Mouse (Mus musculus) hindbrain, embryonic 12.5 days (tissue): Measurements from ENCODE around the gene Gm49711. TPM values are rescaled to one million over a fixed set of nuclear protein-coding genes. Genes with fewer than 3 reads are reported as not detected.

ENCODE experiments used
- ATAC-seq: fragments of 200-750 bp; cut with Nextera tagmentation; 2 replicates; pipeline ENCODE4 v1.8.0; 2017; ENCODE audit warnings: moderate TSS enrichment; ENCODE audit not compliant: low FRiP score
- H3K27ac ChIP-seq: fragments of 300-500 bp; sonication (generic); 2 replicates; pipeline ENCODE4 v1.5.1; 2016; ENCODE audit warnings: mild to moderate bottlenecking
- H3K27me3 ChIP-seq: fragments of 300-500 bp; sonication (generic); 2 replicates; pipeline ENCODE4 v1.6.1; 2016; ENCODE audit warnings: mild to moderate bottlenecking
- H3K36me3 ChIP-seq: fragments of 300-500 bp; sonication (generic); 2 replicates; pipeline ENCODE4 v1.6.1; 2016; ENCODE audit warnings: mild to moderate bottlenecking
- H3K4me1 ChIP-seq: fragments of 300-500 bp; sonication (generic); 2 replicates; pipeline ENCODE4 v1.6.1; 2016
- H3K4me2 ChIP-seq: fragments of 300-500 bp; sonication (generic); replicated peaks from 2 replicates; pipeline ENCODE4 v1.6.1; 2016; ENCODE audit warnings: mild to moderate bottlenecking
- H3K4me3 ChIP-seq: fragments of 300-500 bp; sonication (generic); 2 replicates; pipeline ENCODE4 v1.5.1; 2016; ENCODE audit warnings: mild to moderate bottlenecking
- H3K9ac ChIP-seq: fragments of 300-500 bp; sonication (generic); 2 replicates; pipeline ENCODE4 v1.6.1; 2016; ENCODE audit warnings: mild to moderate bottlenecking, moderate library complexity
- H3K9me3 ChIP-seq: fragments of 300-500 bp; sonication (generic); replicated peaks from 2 replicates; pipeline ENCODE4 v1.6.1; 2016; ENCODE audit warnings: mild to moderate bottlenecking
- WGBS: fragments of 180-500 bp; shearing (Covaris S2); methylation state at CpG from one replicate; pipeline ENCODE4 v1.1.7; 2016; 5-methylcytosine and 5-hydroxymethylcytosine counted together
- polyA plus RNA-seq: library from polyadenylated mRNA; unstranded; fragments of >200 nt; fragmentation: Nextera tagmentation; extraction: Ambion mirVana; gene quantifications from 2 replicates; pipeline ENCODE4 v1.2.1, GENCODE M21; 2016

Gm49711 gene
- polyA plus RNA-seq, 1 experiment from 2014 or later = 0.26 TPM

DNA sequence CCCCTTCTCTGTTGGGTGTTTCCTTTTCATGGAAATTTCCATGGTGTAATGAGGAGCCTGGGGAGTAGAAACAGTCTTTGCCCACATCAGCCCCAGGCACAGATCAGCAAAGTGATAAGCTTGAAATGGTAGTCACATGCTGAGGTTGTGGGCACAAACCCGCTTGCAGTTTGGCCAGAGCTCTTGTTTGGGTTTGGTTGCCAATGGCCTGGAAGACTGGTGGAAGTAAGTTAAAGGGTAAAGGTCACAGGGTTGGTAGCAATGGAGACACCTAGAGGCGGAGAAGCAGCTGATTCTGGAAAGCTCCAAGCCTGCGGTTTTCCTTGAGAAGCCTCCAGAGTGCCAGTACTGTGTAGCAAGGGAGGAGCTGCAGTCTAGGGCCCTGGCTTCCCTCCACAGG lies 47.5 kb downstream of the Gm49711 start:
- no peak for ATAC-seq
- H3K27ac ChIP-seq = no peak overlapping the region
- no peaks in the 10 kb centered on the region for H3K36me3 ChIP-seq
- 82% methylated on average over 3 of the region's 3 CpGs for WGBS
- H3K4me1 ChIP-seq = peaks cover 12% of the 10 kb centered on the region
- H3K9me3 ChIP-seq = no peaks in the 10 kb centered on the region
- no peak overlapping the region for H3K4me2 ChIP-seq
- no peak overlapping the region for H3K4me3 ChIP-seq
- H3K9ac ChIP-seq = no peak overlapping the region
- no peaks in the 10 kb centered on the region for H3K27me3 ChIP-seq

- Histone ChIP-seq H3K27ac (no peak overlapping the region), H3K36me3 (peaks cover 6% of the 10 kb centered on the region), H3K4me2 (no peak overlapping the region), H3K4me1 (peaks cover 10% of the 10 kb centered on the region), H3K4me3 (no peak overlapping the region), H3K9me3 (no peaks in the 10 kb centered on the region), H3K9ac (no peak overlapping the region), H3K27me3 (no peaks in the 10 kb centered on the region)
- no peak for ATAC-seq
- WGBS = 88% methylated on average over 5 of the region's 5 CpGs
Measured at GRCm38 (mm10) chr16:92107346-92107745, 49.2 kb downstream of the Gm49711 start.

GRCm38 (mm10) chr16:92114706-92115241 lies 56.7 kb downstream of the Gm49711 start:
- no peak for ATAC-seq
- no peak overlapping the region for H3K9ac ChIP-seq
- no peaks in the 10 kb centered on the region for H3K27me3 ChIP-seq
- WGBS = 74% methylated on average over 5 of the region's 5 CpGs
- H3K4me1 ChIP-seq = peaks cover 38% of the 10 kb centered on the region
- no peak overlapping the region for H3K4me3 ChIP-seq
- H3K9me3 ChIP-seq = no peaks in the 10 kb centered on the region
- H3K27ac ChIP-seq = peak overlapping the region; percentile 64
- peaks cover 13% of the 10 kb centered on the region for H3K36me3 ChIP-seq
- H3K4me2 ChIP-seq = no peak overlapping the region

- 23% methylated on average over 20 of the region's 20 CpGs for WGBS
- Histone ChIP-seq H3K36me3 (peaks cover 13% of the 10 kb centered on the region), H3K4me2 (peak overlapping the region; percentile 35), H3K9ac (peak overlapping the region; percentile 2; the same call in 1 of the 2 replicates), H3K27me3 (no peaks in the 10 kb centered on the region), H3K9me3 (no peaks in the 10 kb centered on the region), H3K4me1 (peaks cover 34% of the 10 kb centered on the region), H3K4me3 (0 out of 2 replicates have a peak overlapping the region, but pooled peaks have one; percentile 1), H3K27ac (peak overlapping the region; percentile 64)
- ATAC-seq = peak; percentile 67
Measured at GRCm38 (mm10) chr16:92115611-92116421, 57.7 kb downstream of the Gm49711 start.

- Histone ChIP-seq H3K9me3 (no peaks in the 10 kb centered on the region), H3K9ac (no peak overlapping the region), H3K4me1 (peaks cover 34% of the 10 kb centered on the region), H3K36me3 (peaks cover 5% of the 10 kb centered on the region), H3K27ac (no peak overlapping the region), H3K4me2 (no peak overlapping the region), H3K4me3 (no peak overlapping the region), H3K27me3 (no peaks in the 10 kb centered on the region)
- no peak for ATAC-seq
- 72% methylated on average over 9 of the region's 9 CpGs for WGBS
Measured at GRCm38 (mm10) chr16:92117337-92118209, 59.5 kb downstream of the Gm49711 start.

DNA sequence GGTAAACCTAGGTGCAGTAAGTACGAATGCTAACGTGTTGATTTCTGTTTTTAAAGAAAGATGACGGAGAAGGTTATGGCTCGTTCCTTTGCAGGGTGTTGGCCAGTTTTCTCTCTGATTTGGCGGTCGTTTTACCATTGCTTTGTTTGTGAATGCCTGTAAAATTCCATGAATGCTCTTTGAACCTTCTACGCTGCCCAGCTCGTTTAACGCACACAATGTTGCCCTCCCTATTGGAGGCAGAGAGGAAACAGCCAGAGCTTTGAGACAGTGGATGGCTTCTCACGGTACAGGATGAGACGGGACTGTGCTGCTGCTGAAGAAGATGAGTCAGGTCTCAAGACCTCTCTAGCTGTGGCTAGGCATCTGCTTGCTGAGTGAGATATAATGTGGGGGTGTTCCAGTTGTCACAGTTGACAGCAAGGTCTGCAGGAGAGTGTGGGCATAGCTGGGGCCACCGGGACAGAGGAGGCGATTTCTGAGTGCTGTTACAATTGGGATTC lies 60.9 kb downstream of the Gm49711 start:
- Histone ChIP-seq H3K36me3 (no peaks in the 10 kb centered on the region), H3K27ac (no peak overlapping the region), H3K4me2 (no peak overlapping the region), H3K9me3 (peaks cover 3% of the 10 kb centered on the region; the same call in 1 of the 2 replicates), H3K27me3 (no peaks in the 10 kb centered on the region), H3K4me1 (peaks cover 34% of the 10 kb centered on the region), H3K4me3 (no peak overlapping the region), H3K9ac (no peak overlapping the region)
- WGBS = 61% methylated on average over 13 of the region's 13 CpGs
- ATAC-seq = no peak

DNA sequence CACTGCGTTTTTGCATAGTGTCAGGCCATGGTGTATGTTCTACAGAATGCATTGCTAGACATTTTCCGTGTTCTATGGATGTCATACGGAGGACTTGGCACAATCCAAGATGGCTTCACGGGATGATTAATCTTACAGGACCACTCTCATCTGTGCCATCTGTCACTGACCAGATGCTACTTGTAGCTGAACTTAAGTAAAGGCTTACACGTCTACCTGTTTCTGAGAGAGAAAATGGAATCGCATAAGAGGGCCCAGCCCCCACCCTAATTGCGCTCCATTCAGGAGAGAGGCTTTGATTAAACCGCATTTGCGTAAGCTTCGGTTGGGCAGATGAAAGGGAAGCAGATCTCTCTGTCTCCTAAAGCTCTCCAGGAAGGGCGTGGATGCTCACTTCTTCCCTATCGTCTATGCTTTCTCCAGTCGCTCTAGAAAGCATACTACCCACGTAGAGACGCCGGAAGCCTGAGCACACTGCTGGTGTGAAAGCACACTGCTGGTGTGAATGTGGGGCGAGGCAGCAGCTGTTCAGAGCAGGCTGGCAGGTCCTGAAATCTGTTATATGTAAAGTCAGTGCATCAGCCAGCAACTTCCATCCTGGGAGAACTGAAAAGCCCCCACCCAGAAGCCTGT lies 62.9 kb downstream of the Gm49711 start:
- no peak for ATAC-seq
- peaks cover 10% of the 10 kb centered on the region; the same call in 1 of the 2 replicates for H3K9me3 ChIP-seq
- 76% methylated on average over 17 of the region's 17 CpGs for WGBS
- no peaks in the 10 kb centered on the region for H3K27me3 ChIP-seq
- no peak overlapping the region for H3K4me3 ChIP-seq
- no peak overlapping the region for H3K9ac ChIP-seq
- H3K36me3 ChIP-seq = no peaks in the 10 kb centered on the region
- no peak overlapping the region for H3K4me2 ChIP-seq
- H3K27ac ChIP-seq = peak overlapping the region; percentile 35; the same call in 1 of the 2 replicates
- peaks cover 18% of the 10 kb centered on the region for H3K4me1 ChIP-seq

DNA sequence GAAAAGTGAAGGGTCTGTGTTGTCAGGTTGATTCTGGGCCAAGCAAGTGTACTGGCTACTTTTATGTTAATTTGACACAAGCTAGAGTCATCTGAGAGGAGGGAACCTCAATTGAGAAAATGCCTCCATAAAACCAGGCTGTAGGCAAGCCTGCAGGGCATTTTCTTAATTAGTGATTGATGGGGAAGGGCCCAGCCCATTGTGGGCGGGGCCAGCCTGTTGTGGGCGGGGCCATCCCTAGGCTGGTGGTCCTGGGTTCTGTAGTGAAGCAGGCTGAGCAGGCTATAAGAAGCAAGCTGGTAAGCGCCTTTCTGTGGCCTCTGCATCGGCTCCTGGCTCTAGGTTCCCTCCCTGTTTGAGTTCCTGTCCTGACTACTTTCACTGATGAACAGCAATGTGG lies 69.1 kb downstream of the Gm49711 start:
- Histone ChIP-seq H3K4me2 (no peak overlapping the region), H3K9ac (no peak overlapping the region), H3K4me3 (no peak overlapping the region), H3K27ac (no peak overlapping the region), H3K27me3 (no peaks in the 10 kb centered on the region), H3K9me3 (peaks cover 10% of the 10 kb centered on the region; the same call in 1 of the 2 replicates), H3K36me3 (no peaks in the 10 kb centered on the region), H3K4me1 (no peaks in the 10 kb centered on the region)
- ATAC-seq = no peak
- 48% methylated on average over 4 of the region's 4 CpGs for WGBS

- Histone ChIP-seq H3K36me3 (no peaks in the 10 kb centered on the region), H3K9ac (no peak overlapping the region), H3K27me3 (no peaks in the 10 kb centered on the region), H3K4me3 (no peak overlapping the region), H3K9me3 (peaks cover 10% of the 10 kb centered on the region; the same call in 1 of the 2 replicates), H3K4me2 (no peak overlapping the region), H3K4me1 (no peaks in the 10 kb centered on the region), H3K27ac (no peak overlapping the region)
- WGBS = 87% methylated on average over 5 of the region's 5 CpGs
- ATAC-seq = no peak
Measured at GRCm38 (mm10) chr16:92127666-92128065, 69.5 kb downstream of the Gm49711 start.

- Histone ChIP-seq H3K4me1 (no peaks in the 10 kb centered on the region), H3K9me3 (no peaks in the 10 kb centered on the region), H3K27me3 (no peaks in the 10 kb centered on the region), H3K9ac (no peak overlapping the region), H3K36me3 (no peaks in the 10 kb centered on the region), H3K4me2 (no peak overlapping the region), H3K4me3 (no peak overlapping the region), H3K27ac (no peak overlapping the region)
- ATAC-seq = no peak
- 96% methylated on average over 8 of the region's 8 CpGs for WGBS
Measured at GRCm38 (mm10) chr16:92129843-92130242, 71.7 kb downstream of the Gm49711 start.

DNA sequence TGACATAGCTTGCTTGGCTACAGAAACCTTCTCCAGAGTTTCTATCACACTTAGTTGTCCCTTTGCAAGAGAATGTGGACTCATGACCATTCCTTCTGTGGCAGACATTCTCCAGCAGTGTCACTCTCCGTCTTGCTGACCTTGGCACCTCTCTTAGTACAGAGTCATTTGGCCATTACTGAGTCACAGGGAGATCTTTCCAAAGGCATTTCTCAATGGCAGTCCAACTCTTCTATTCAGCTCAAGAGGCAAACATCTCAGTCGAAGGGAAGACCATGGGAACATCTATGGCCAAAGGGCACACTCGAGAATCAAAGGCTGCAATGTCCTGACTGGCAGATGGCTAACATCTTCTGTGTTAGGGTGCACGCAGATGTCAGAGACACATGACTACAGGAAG lies 74.4 kb downstream of the Gm49711 start:
- WGBS = 88% methylated on average over 4 of the region's 4 CpGs
- no peak for ATAC-seq
- Histone ChIP-seq H3K27me3 (no peaks in the 10 kb centered on the region), H3K9me3 (no peaks in the 10 kb centered on the region), H3K9ac (no peak overlapping the region), H3K4me2 (no peak overlapping the region), H3K36me3 (no peaks in the 10 kb centered on the region), H3K27ac (no peak overlapping the region), H3K4me1 (0 out of 2 replicates have a peak, but pooled peaks cover 4% of the 10 kb centered on the region), H3K4me3 (no peak overlapping the region)
